Mouse (Mus musculus): ENCODE measurements around the gene Epop. TPM values are rescaled to one million over a fixed set of nuclear protein-coding genes. Genes with fewer than 3 reads are reported as not detected.

Gene Epop
- polyA plus RNA-seq, 1 experiment: 3.3 TPM

DNA sequence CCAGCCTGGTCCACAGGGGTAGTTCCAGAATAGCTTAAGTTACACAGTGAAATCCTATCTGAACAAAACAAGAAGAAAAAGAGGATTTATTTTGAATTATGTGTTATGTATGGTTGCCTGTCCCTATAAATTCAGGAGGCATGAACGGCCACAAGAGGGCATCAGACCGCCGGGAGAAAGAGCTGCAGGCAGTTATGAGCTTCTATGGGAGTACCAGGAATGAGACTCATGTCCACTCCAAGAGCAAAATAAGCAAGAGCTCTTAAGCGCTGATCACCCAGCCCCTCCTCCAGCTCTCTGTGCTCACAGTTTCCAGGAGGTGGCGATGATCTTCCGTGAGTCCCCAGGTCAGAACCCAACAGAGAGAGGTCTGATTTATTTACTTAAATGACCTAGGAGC is 15.3 kb upstream of the Epop start:
- Histone ChIP-seq H3K36me3 (ENCODE audit: control insufficient read depth, insufficient read depth) (no peaks in the 10 kb centered on the region), H3K4me3 (no peak overlapping the region)
- TF ChIP-seq MYOD1 (IDR thresholded peaks at IDR 0.05; ENCODE audit: control insufficient read depth in 1 of 3, insufficient read length in 2 of 3, low read depth in 2 of 3) (no peak), MAX (IDR thresholded peaks at IDR 0.05; ENCODE audit: low read depth) (no peak), POLR2AphosphoS2 (IDR thresholded peaks at IDR 0.05; ENCODE audit: insufficient read length, low read depth) (no peak), POLR2A (IDR thresholded peaks at IDR 0.05; ENCODE audit: insufficient read length, low read depth) (no peak), SRF (IDR thresholded peaks at IDR 0.05; ENCODE audit: control insufficient read depth, insufficient read length, low read depth) (no peak)

DNA sequence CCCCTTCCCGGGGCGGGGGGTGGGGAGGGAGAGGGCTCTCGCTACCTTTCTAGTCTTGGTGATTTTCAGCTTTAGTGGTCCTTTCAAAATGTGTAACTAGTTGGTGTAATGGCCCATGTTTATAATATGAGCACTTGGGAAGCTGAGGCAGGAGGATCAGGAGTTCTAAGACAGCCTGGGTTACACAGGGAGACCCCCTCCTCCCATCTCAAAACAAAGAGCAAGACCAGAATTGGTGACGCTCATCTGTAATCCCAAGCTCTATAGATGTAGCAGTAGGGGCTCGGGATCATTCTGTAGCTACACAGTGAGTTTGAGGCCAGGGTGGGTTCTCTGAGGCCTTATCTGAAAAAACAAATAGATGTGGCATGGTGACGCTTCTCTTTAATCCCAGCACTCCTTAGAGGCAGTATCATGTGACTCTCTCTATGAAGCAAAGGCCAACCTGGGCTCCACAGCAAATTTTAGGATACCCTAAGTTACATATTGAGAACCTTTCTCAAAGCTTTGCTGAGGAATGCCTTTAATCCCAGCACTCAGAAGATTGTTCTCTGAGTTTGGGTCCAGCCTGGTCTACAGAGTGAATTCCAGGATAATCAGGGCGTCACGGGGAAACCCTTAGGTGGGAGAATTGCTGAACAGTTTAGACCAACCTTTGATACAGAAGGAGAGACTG is 14.0 kb upstream of the Epop start:
- Histone ChIP-seq H3K4me2 (ENCODE audit: low read depth) (no peak overlapping the region), H3K36me3 (ENCODE audit: control insufficient read depth, insufficient read depth) (no peaks in the 10 kb centered on the region), H3K4me3 (no peak overlapping the region), H3K27me3 (ENCODE audit: control insufficient read depth, insufficient read depth, insufficient read length) (no peaks in the 10 kb centered on the region), H3K79me2 (ENCODE audit: control insufficient read depth, insufficient read depth) (no peaks in the 10 kb centered on the region), H3ac (ENCODE audit: control insufficient read depth, insufficient read length) (no peak overlapping the region)
- TF ChIP-seq TCF12 (IDR thresholded peaks at IDR 0.05; ENCODE audit: insufficient read depth, poor library complexity, severe bottlenecking): no peak
- no peak for TF ChIP-seq CEBPB (IDR thresholded peaks at IDR 0.05; ENCODE audit: insufficient read depth, poor library complexity, severe bottlenecking)
- TF ChIP-seq SRF (IDR thresholded peaks at IDR 0.05; ENCODE audit: control insufficient read depth, insufficient read length, low read depth): no peak
- TF ChIP-seq MAX (IDR thresholded peaks at IDR 0.05; ENCODE audit: low read depth): no peak
- TF ChIP-seq TCF3 (IDR thresholded peaks at IDR 0.05; ENCODE audit: insufficient read length, low read depth): no peak
- no peak for TF ChIP-seq MYOG (IDR thresholded peaks at IDR 0.05; ENCODE audit: control insufficient read depth in 1 of 3, insufficient read depth in 1 of 3, insufficient read length in 2 of 3, low read depth in 2 of 3)
- TF ChIP-seq POLR2AphosphoS2 (IDR thresholded peaks at IDR 0.05; ENCODE audit: insufficient read length, low read depth): no peak
- no peak for TF ChIP-seq POLR2A (IDR thresholded peaks at IDR 0.05; ENCODE audit: insufficient read length, low read depth)
- no peak for TF ChIP-seq REST (IDR thresholded peaks at IDR 0.05; ENCODE audit: insufficient read depth, insufficient read length)
- no peak for TF ChIP-seq USF1 (IDR thresholded peaks at IDR 0.05; ENCODE audit: low read depth)
- no peak for TF ChIP-seq E2F4 (IDR thresholded peaks at IDR 0.05; ENCODE audit: insufficient read depth)
- no peak for TF ChIP-seq MYOD1 (IDR thresholded peaks at IDR 0.05; ENCODE audit: control insufficient read depth in 1 of 3, insufficient read length in 2 of 3, low read depth in 2 of 3)

More for the DNA sequence above, 15.3 kb upstream of the Epop start:
- no peak overlapping the region for H3K4me2 ChIP-seq (ENCODE audit: low read depth)
- no peaks in the 10 kb centered on the region for H3K27me3 ChIP-seq (ENCODE audit: control insufficient read depth, insufficient read depth, insufficient read length)
- no peak overlapping the region for H3ac ChIP-seq (ENCODE audit: control insufficient read depth, insufficient read length)
- no peaks in the 10 kb centered on the region for H3K79me2 ChIP-seq (ENCODE audit: control insufficient read depth, insufficient read depth)

- Histone ChIP-seq H3K27me3 (ENCODE audit: control insufficient read depth, insufficient read depth, insufficient read length) (no peaks in the 10 kb centered on the region), H3K79me2 (ENCODE audit: control insufficient read depth, insufficient read depth) (no peaks in the 10 kb centered on the region), H3K4me2 (ENCODE audit: low read depth) (no peak overlapping the region), H3ac (ENCODE audit: control insufficient read depth, insufficient read length) (no peak overlapping the region), H3K36me3 (ENCODE audit: control insufficient read depth, insufficient read depth) (no peaks in the 10 kb centered on the region), H3K4me3 (no peak overlapping the region)
- no peak for TF ChIP-seq MAX (IDR thresholded peaks at IDR 0.05; ENCODE audit: low read depth)
- no peak for TF ChIP-seq MYOD1 (IDR thresholded peaks at IDR 0.05; ENCODE audit: control insufficient read depth in 1 of 3, insufficient read length in 2 of 3, low read depth in 2 of 3)
- TF ChIP-seq REST (IDR thresholded peaks at IDR 0.05; ENCODE audit: insufficient read depth, insufficient read length): no peak
- no peak for TF ChIP-seq USF1 (IDR thresholded peaks at IDR 0.05; ENCODE audit: low read depth)
- TF ChIP-seq POLR2A (IDR thresholded peaks at IDR 0.05; ENCODE audit: insufficient read length, low read depth): no peak
- no peak for TF ChIP-seq POLR2AphosphoS2 (IDR thresholded peaks at IDR 0.05; ENCODE audit: insufficient read length, low read depth)
- no peak for TF ChIP-seq TCF12 (IDR thresholded peaks at IDR 0.05; ENCODE audit: insufficient read depth, poor library complexity, severe bottlenecking)
- no peak for TF ChIP-seq TCF3 (IDR thresholded peaks at IDR 0.05; ENCODE audit: insufficient read length, low read depth)
- no peak for TF ChIP-seq E2F4 (IDR thresholded peaks at IDR 0.05; ENCODE audit: insufficient read depth)
- no peak for TF ChIP-seq SRF (IDR thresholded peaks at IDR 0.05; ENCODE audit: control insufficient read depth, insufficient read length, low read depth)
- no peak for TF ChIP-seq MYOG (IDR thresholded peaks at IDR 0.05; ENCODE audit: control insufficient read depth in 1 of 3, insufficient read depth in 1 of 3, insufficient read length in 2 of 3, low read depth in 2 of 3)
- TF ChIP-seq CEBPB (IDR thresholded peaks at IDR 0.05; ENCODE audit: insufficient read depth, poor library complexity, severe bottlenecking): no peak
Observed at GRCm38 (mm10) chr11:97642746-97643145, 13.2 kb upstream of the Epop start.

DNA sequence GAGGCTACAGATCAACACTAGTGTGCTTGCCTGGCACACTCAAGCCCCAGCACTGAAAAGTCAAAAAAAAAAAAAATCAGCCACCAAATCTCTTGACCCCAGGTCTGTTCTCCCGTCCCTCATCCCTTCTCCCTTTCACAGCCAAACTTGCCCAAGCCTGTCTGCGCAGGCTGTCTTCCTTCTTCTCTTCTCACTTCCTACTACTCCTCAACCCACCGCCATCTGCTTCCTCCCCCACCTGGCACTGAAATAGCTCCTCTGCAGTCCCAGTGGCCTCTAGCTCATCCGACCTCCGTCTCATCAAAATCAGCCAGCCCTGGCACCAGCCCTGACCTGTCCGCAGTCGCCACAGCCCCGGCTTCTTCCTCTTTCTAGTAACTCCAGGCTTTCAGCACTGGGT is 12.2 kb upstream of the Epop start:
- Histone ChIP-seq H3K79me2 (ENCODE audit: control insufficient read depth, insufficient read depth) (no peaks in the 10 kb centered on the region), H3K4me2 (ENCODE audit: low read depth) (no peak overlapping the region), H3ac (ENCODE audit: control insufficient read depth, insufficient read length) (no peak overlapping the region), H3K27me3 (ENCODE audit: control insufficient read depth, insufficient read depth, insufficient read length) (no peaks in the 10 kb centered on the region), H3K36me3 (ENCODE audit: control insufficient read depth, insufficient read depth) (no peaks in the 10 kb centered on the region), H3K4me3 (no peak overlapping the region)
- TF ChIP-seq E2F4 (IDR thresholded peaks at IDR 0.05; ENCODE audit: insufficient read depth): no peak
- TF ChIP-seq MAX (IDR thresholded peaks at IDR 0.05; ENCODE audit: low read depth): no peak
- TF ChIP-seq POLR2AphosphoS2 (IDR thresholded peaks at IDR 0.05; ENCODE audit: insufficient read length, low read depth): no peak
- no peak for TF ChIP-seq TCF3 (IDR thresholded peaks at IDR 0.05; ENCODE audit: insufficient read length, low read depth)
- TF ChIP-seq POLR2A (IDR thresholded peaks at IDR 0.05; ENCODE audit: insufficient read length, low read depth): no peak
- TF ChIP-seq USF1 (IDR thresholded peaks at IDR 0.05; ENCODE audit: low read depth): no peak
- TF ChIP-seq MYOG (IDR thresholded peaks at IDR 0.05; ENCODE audit: control insufficient read depth in 1 of 3, insufficient read depth in 1 of 3, insufficient read length in 2 of 3, low read depth in 2 of 3): no peak
- no peak for TF ChIP-seq TCF12 (IDR thresholded peaks at IDR 0.05; ENCODE audit: insufficient read depth, poor library complexity, severe bottlenecking)
- no peak for TF ChIP-seq MYOD1 (IDR thresholded peaks at IDR 0.05; ENCODE audit: control insufficient read depth in 1 of 3, insufficient read length in 2 of 3, low read depth in 2 of 3)
- TF ChIP-seq REST (IDR thresholded peaks at IDR 0.05; ENCODE audit: insufficient read depth, insufficient read length): no peak
- no peak for TF ChIP-seq CEBPB (IDR thresholded peaks at IDR 0.05; ENCODE audit: insufficient read depth, poor library complexity, severe bottlenecking)
- TF ChIP-seq SRF (IDR thresholded peaks at IDR 0.05; ENCODE audit: control insufficient read depth, insufficient read length, low read depth): no peak
